8 mouse cellular contexts compared by ENCODE assay signal in genomic region chr5:53994576-53994975, GRCm38 (mm10). TPM values are rescaled to one million over a fixed set of nuclear protein-coding genes. Genes with fewer than 3 reads are reported as not detected.
DNase-seq lines count a peak whose midpoint lies in the region; ATAC-seq lines count a peak whose summit lies in the region.

No protein-coding gene starts in this region.

- H3K27ac ChIP-seq in heart, embryonic 10.5 days, result no peak overlapping the region; the same call in 1 of the 2 replicates
- H3K27ac ChIP-seq in forebrain, embryonic 15.5 days (replicated peaks), result no peak overlapping the region
- no peak overlapping the region for H3K27ac ChIP-seq in liver, embryonic 15.5 days (replicated peaks)

- DNase-seq in heart, embryonic 10.5 days (ENCODE audit: low spot score), result no peak
- no peak for DNase-seq in heart, adult 8-10 months (ENCODE audit: low spot score)
- DNase-seq in 416B (ENCODE audit: low read depth), result peak; percentile 20
- DNase-seq in adrenal gland, postnatal 10 days, result no peak
- no peak for DNase-seq in thymus, postnatal 4 days
- no peak for DNase-seq in gastrocnemius, postnatal 10 days

- H3K9ac ChIP-seq in forebrain, embryonic 15.5 days (replicated peaks), result no peak overlapping the region
- no peak overlapping the region for H3K9ac ChIP-seq in liver, embryonic 15.5 days

- H3K36me3 ChIP-seq in heart, embryonic 10.5 days, result no peaks in the 10 kb centered on the region
- H3K36me3 ChIP-seq in forebrain, embryonic 15.5 days, result no peaks in the 10 kb centered on the region
- no peaks in the 10 kb centered on the region for H3K36me3 ChIP-seq in liver, embryonic 15.5 days (replicated peaks)

- 57% methylated on average over 4 of the region's 4 CpGs for WGBS in heart, embryonic 10.5 days
- 77% methylated on average over 4 of the region's 4 CpGs for WGBS in forebrain, embryonic 15.5 days
- WGBS in liver, embryonic 15.5 days (ENCODE audit: insufficient replicate concordance), result 28% methylated on average over 4 of the region's 4 CpGs

- H3K4me3 ChIP-seq in heart, embryonic 10.5 days, result peak overlapping the region; percentile 74
- no peak overlapping the region for H3K4me3 ChIP-seq in forebrain, embryonic 15.5 days
- no peak overlapping the region for H3K4me3 ChIP-seq in liver, embryonic 15.5 days (replicated peaks)

- peak overlapping the region; percentile 80; the same call in 1 of the 2 replicates for H3K4me2 ChIP-seq in forebrain, embryonic 15.5 days (replicated peaks)
- peak overlapping the region; percentile 83 for H3K4me2 ChIP-seq in liver, embryonic 15.5 days

- H3K4me1 ChIP-seq in heart, embryonic 10.5 days, result peaks cover 5% of the 10 kb centered on the region
- H3K4me1 ChIP-seq in forebrain, embryonic 15.5 days, result peaks cover 30% of the 10 kb centered on the region
- H3K4me1 ChIP-seq in liver, embryonic 15.5 days (replicated peaks), result peaks cover 28% of the 10 kb centered on the region

- H3K27me3 ChIP-seq in heart, embryonic 10.5 days (ENCODE audit: insufficient read depth, poor library complexity, severe bottlenecking), result no peaks in the 10 kb centered on the region
- H3K27me3 ChIP-seq in forebrain, embryonic 15.5 days, result no peaks in the 10 kb centered on the region
- peaks cover 32% of the 10 kb centered on the region for H3K27me3 ChIP-seq in liver, embryonic 15.5 days

- H3K9me3 ChIP-seq in heart, embryonic 10.5 days, result no peaks in the 10 kb centered on the region
- no peaks in the 10 kb centered on the region for H3K9me3 ChIP-seq in forebrain, embryonic 15.5 days
- no peaks in the 10 kb centered on the region for H3K9me3 ChIP-seq in liver, embryonic 15.5 days (replicated peaks)

- no peak for ATAC-seq in forebrain, embryonic 15.5 days (replicated peaks)
- ATAC-seq in liver, embryonic 15.5 days (ENCODE audit: insufficient read depth), result no peak

RNA-seq across cellular contexts. Expression of gene Stim2, which starts 3.7 kb away (rescaled TPM):
- 12.5 and 15.2 TPM in 2 replicates for polyA plus RNA-seq in heart, embryonic 10.5 days (2016; fragmentation: Nextera tagmentation; extraction: Ambion mirVana)
- total RNA-seq in heart, adult 8-10 months (2022), result 10 to 100 TPM; 11.8 to 15.7 (median 14.7) TPM
- polyA plus RNA-seq in forebrain, embryonic 15.5 days (2015; fragmentation: Nextera tagmentation; extraction: Ambion mirVana), result 27.2 and 28.6 TPM in 2 replicates
- 5.0 and 5.3 TPM in 2 replicates for polyA plus RNA-seq in liver, embryonic 15.5 days (2015; fragmentation: Nextera tagmentation; extraction: Ambion mirVana)
- 10 to 100 TPM; 28.7 to 35.1 TPM for total RNA-seq in adrenal gland, postnatal 10 days (2021)
- total RNA-seq in gastrocnemius, postnatal 10 days (2021), result 10 to 100 TPM; 50.8 to 58.0 TPM
